Comparison of ENCODE assay signal across 21 mouse cellular contexts in genomic region chr7:125102464-125102863, GRCm38 (mm10).
DNase-seq lines count a peak whose midpoint lies in the region; ATAC-seq and TF ChIP-seq lines count a peak whose summit lies in the region.
"Had no signal": no experiment of that assay in that cellular context is flagged by ENCODE, and none has a peak within 500 bp of the region (broad histone marks: within the 10 kb centered on the region; RNA-seq: fewer than 3 reads in every experiment).

No protein-coding gene starts in this region.

- no peak overlapping the region for H3K9ac ChIP-seq in forebrain, embryonic 15.5 days (replicated peaks)
- H3K9ac ChIP-seq in forebrain, embryonic 12.5 days = no peak overlapping the region
- H3K9ac ChIP-seq: embryonic facial prominence, embryonic 15.5 days; heart, embryonic 12.5 days; midbrain, embryonic 12.5 days had no signal

- 66% methylated on average over 4 of the region's 4 CpGs for WGBS in forebrain, embryonic 15.5 days
- 89% methylated on average over 4 of the region's 4 CpGs for WGBS in forebrain, embryonic 12.5 days

- H3K4me3 ChIP-seq in forebrain, embryonic 15.5 days = no peak overlapping the region
- no peak overlapping the region for H3K4me3 ChIP-seq in forebrain, embryonic 12.5 days (replicated peaks)
- H3K4me3 ChIP-seq in layer of hippocampus, adult 2 months = no peak overlapping the region
- H3K4me3 ChIP-seq: embryonic facial prominence, embryonic 15.5 days; heart, embryonic 12.5 days; midbrain, embryonic 12.5 days had no signal

- DNase-seq in retina, postnatal 1 day = peak; percentile 17
- no peak for DNase-seq in retina, embryonic 14.5 days (ENCODE audit: low spot score)
- DNase-seq in layer of hippocampus, adult 2 months (ENCODE audit: low spot score in 2 of 2) = peak; percentile 63 to 75
- no peak for DNase-seq in thymus, postnatal 14 days
- DNase-seq in gastrocnemius, adult 8-10 months (ENCODE audit: low spot score in 2 of 2) = no peak
- DNase-seq: adrenal gland, postnatal 10 days; B cell, adult 2 months; cerebellum, adult 2 months; embryo, embryonic 11 days; heart, postnatal 4 days; kidney, adult 8-10 months; kidney, postnatal 4 days; lung, adult 2 months; lung, postnatal 4 days; thymus, postnatal 4 days had no signal

- no peaks in the 10 kb centered on the region for H3K9me3 ChIP-seq in forebrain, embryonic 15.5 days
- H3K9me3 ChIP-seq in forebrain, embryonic 12.5 days = no peaks in the 10 kb centered on the region
- H3K9me3 ChIP-seq: embryonic facial prominence, embryonic 15.5 days; midbrain, embryonic 12.5 days had no signal

- H3K27ac ChIP-seq in forebrain, embryonic 15.5 days (replicated peaks) = 0 out of 2 replicates have a peak overlapping the region, but pooled peaks have one; percentile 36
- H3K27ac ChIP-seq in forebrain, embryonic 12.5 days = no peak overlapping the region
- peak overlapping the region; percentile 74 for H3K27ac ChIP-seq in layer of hippocampus, adult 2 months
- H3K27ac ChIP-seq: embryonic facial prominence, embryonic 15.5 days; midbrain, embryonic 12.5 days had no signal

- TF ChIP-seq CTCF in layer of hippocampus, adult 2 months (conservative IDR thresholded peaks at IDR 0.05) = no peak

- no peak overlapping the region for H3K4me2 ChIP-seq in forebrain, embryonic 15.5 days (replicated peaks)
- H3K4me2 ChIP-seq in forebrain, embryonic 12.5 days = no peak overlapping the region
- H3K4me2 ChIP-seq: embryonic facial prominence, embryonic 15.5 days; heart, embryonic 12.5 days; liver, embryonic 11.5 days; midbrain, embryonic 12.5 days had no signal

- no peaks in the 10 kb centered on the region for H3K27me3 ChIP-seq in forebrain, embryonic 15.5 days
- no peaks in the 10 kb centered on the region for H3K27me3 ChIP-seq in forebrain, embryonic 12.5 days
- H3K27me3 ChIP-seq: embryonic facial prominence, embryonic 15.5 days; heart, embryonic 12.5 days; midbrain, embryonic 12.5 days had no signal

- peaks cover 4% of the 10 kb centered on the region; the same call in 1 of the 2 replicates for H3K4me1 ChIP-seq in forebrain, embryonic 15.5 days
- no peaks in the 10 kb centered on the region for H3K4me1 ChIP-seq in forebrain, embryonic 12.5 days
- H3K4me1 ChIP-seq: embryonic facial prominence, embryonic 15.5 days; heart, embryonic 12.5 days; midbrain, embryonic 12.5 days had no signal

- H3K36me3 ChIP-seq in forebrain, embryonic 15.5 days = no peaks in the 10 kb centered on the region
- H3K36me3 ChIP-seq in forebrain, embryonic 12.5 days (replicated peaks) = no peaks in the 10 kb centered on the region
- H3K36me3 ChIP-seq: embryonic facial prominence, embryonic 15.5 days; heart, embryonic 12.5 days; midbrain, embryonic 12.5 days had no signal

- peak; percentile 57; the same call in 1 of the 2 replicates for ATAC-seq in forebrain, embryonic 15.5 days (replicated peaks)
- no peak for ATAC-seq in forebrain, embryonic 12.5 days (ENCODE audit: low FRiP score)

Comparison
In these comparisons a context has a peak if more than half of its experiments do, and no peak if none do; other contexts are left out.
1. DNase-seq: peak in retina, postnatal 1 day (single experiment) and layer of hippocampus, adult 2 months (2 of 2); none in retina, embryonic 14.5 days (single experiment), thymus, postnatal 14 days (single experiment) and gastrocnemius, adult 8-10 months (0 of 2).